Mouse (Mus musculus) liver, embryonic 16.5 days (tissue): ENCODE data around the gene Dcdc2a. TPM values are rescaled to one million over a fixed set of nuclear protein-coding genes. Genes with fewer than 3 reads are reported as not detected.

Source experiments
- ATAC-seq: fragments of 200-750 bp; cut with Nextera tagmentation; 2 replicates; pipeline ENCODE4 v1.8.0; 2017; ENCODE audit warnings: low read depth, mild to moderate bottlenecking, moderate number of reproducible peaks, moderate library complexity
- H3K27ac ChIP-seq: fragments of 300-500 bp; sonication (generic); 2 replicates; pipeline ENCODE4 v1.5.1; 2014; ENCODE audit warnings: mild to moderate bottlenecking, low read length
- H3K27me3 ChIP-seq: fragments of 300-500 bp; sonication (generic); 2 replicates; pipeline ENCODE4 v1.6.1; 2014; ENCODE audit warnings: low read depth, low read length, mixed read lengths; ENCODE audit not compliant: control insufficient read depth, insufficient read depth
- H3K36me3 ChIP-seq: fragments of 300-500 bp; sonication (generic); 2 replicates; pipeline ENCODE4 v1.6.1; 2014; ENCODE audit warnings: mild to moderate bottlenecking; ENCODE audit not compliant: control insufficient read depth, insufficient read depth
- H3K4me1 ChIP-seq: fragments of 300-500 bp; sonication (generic); 2 replicates; pipeline ENCODE4 v1.6.1; 2014; ENCODE audit warnings: low read depth, low read length, mixed read lengths; ENCODE audit not compliant: control insufficient read depth
- H3K4me2 ChIP-seq: fragments of 300-500 bp; sonication (generic); 2 replicates; pipeline ENCODE4 v1.6.1; 2014; ENCODE audit warnings: low read depth, low read length, mixed read lengths
- H3K4me3 ChIP-seq: fragments of 300-500 bp; sonication (generic); 2 replicates; pipeline ENCODE4 v1.5.1; 2014; ENCODE audit warnings: low read depth, mild to moderate bottlenecking, low read length
- H3K9ac ChIP-seq: fragments of 300-500 bp; sonication (generic); 2 replicates; pipeline ENCODE4 v1.6.1; 2014; ENCODE audit warnings: low read depth, low read length
- H3K9me3 ChIP-seq: fragments of 300-500 bp; sonication (generic); replicated peaks from 2 replicates; pipeline ENCODE4 v1.6.1; 2016; ENCODE audit warnings: low read length; ENCODE audit not compliant: control insufficient read depth
- WGBS: fragments of 180-500 bp; shearing (Covaris S2); extraction: QIAGEN DNeasy Blood & Tissue Kit; methylation state at CpG from one replicate; pipeline ENCODE4 v1.1.7; 2014; ENCODE audit not compliant: insufficient replicate concordance; 5-methylcytosine and 5-hydroxymethylcytosine counted together
- polyA plus RNA-seq: library from polyadenylated mRNA; unstranded; fragments of >200 nt; fragmentation: Nextera tagmentation; extraction: Ambion mirVana; gene quantifications from 2 replicates; pipeline ENCODE4 v1.2.1, GENCODE M21; 2015

The Dcdc2a gene
- polyA plus RNA-seq, 1 experiment from 2014 or later: 0.51 TPM

- Histone ChIP-seq H3K27me3 (no peaks in the 10 kb centered on the region), H3K4me2 (no peak overlapping the region), H3K9ac (no peak overlapping the region), H3K4me1 (no peaks in the 10 kb centered on the region), H3K27ac (no peak overlapping the region), H3K36me3 (no peaks in the 10 kb centered on the region), H3K9me3 (no peaks in the 10 kb centered on the region), H3K4me3 (no peak overlapping the region)
- ATAC-seq: no peak
- WGBS: 56% methylated on average over 6 of the region's 6 CpGs
Measured at GRCm38 (mm10) chr13:25100581-25100980, 44.8 kb downstream of the Dcdc2a start.

GRCm38 (mm10) chr13:25105671-25106070, 49.9 kb downstream of the Dcdc2a start:
- Histone ChIP-seq H3K4me1 (no peaks in the 10 kb centered on the region), H3K9ac (no peak overlapping the region), H3K27ac (no peak overlapping the region), H3K4me2 (no peak overlapping the region), H3K4me3 (no peak overlapping the region), H3K36me3 (no peaks in the 10 kb centered on the region), H3K9me3 (no peaks in the 10 kb centered on the region), H3K27me3 (no peaks in the 10 kb centered on the region)
- ATAC-seq: no peak

- Histone ChIP-seq H3K27me3 (no peaks in the 10 kb centered on the region), H3K9ac (no peak overlapping the region), H3K36me3 (no peaks in the 10 kb centered on the region), H3K4me1 (no peaks in the 10 kb centered on the region), H3K27ac (no peak overlapping the region), H3K4me3 (no peak overlapping the region), H3K4me2 (no peak overlapping the region), H3K9me3 (no peaks in the 10 kb centered on the region)
- WGBS: 58% methylated on average over 5 of the region's 5 CpGs
- ATAC-seq: no peak
Measured at GRCm38 (mm10) chr13:25106740-25107139, 50.9 kb downstream of the Dcdc2a start.

GRCm38 (mm10) chr13:25108353-25108752, 52.5 kb downstream of the Dcdc2a start:
- no peak for ATAC-seq
- no peak overlapping the region for H3K27ac ChIP-seq
- H3K4me1 ChIP-seq: no peaks in the 10 kb centered on the region
- WGBS: 45% methylated on average over 3 of the region's 3 CpGs
- no peaks in the 10 kb centered on the region for H3K36me3 ChIP-seq
- no peaks in the 10 kb centered on the region for H3K27me3 ChIP-seq
- H3K4me3 ChIP-seq: no peak overlapping the region
- no peaks in the 10 kb centered on the region for H3K9me3 ChIP-seq
- no peak overlapping the region for H3K4me2 ChIP-seq
- no peak overlapping the region for H3K9ac ChIP-seq

- Histone ChIP-seq H3K36me3 (no peaks in the 10 kb centered on the region), H3K4me3 (no peak overlapping the region), H3K4me1 (no peaks in the 10 kb centered on the region), H3K4me2 (no peak overlapping the region), H3K27ac (no peak overlapping the region), H3K9me3 (no peaks in the 10 kb centered on the region), H3K9ac (no peak overlapping the region), H3K27me3 (no peaks in the 10 kb centered on the region)
- 0 out of 2 replicates have a peak, but pooled peaks have one; percentile 24 for ATAC-seq
- 57% methylated on average over 5 of the region's 5 CpGs for WGBS
Measured at GRCm38 (mm10) chr13:25110592-25111095, 54.8 kb downstream of the Dcdc2a start.

GRCm38 (mm10) chr13:25115429-25115881, 59.7 kb downstream of the Dcdc2a start:
- H3K9me3 ChIP-seq: no peaks in the 10 kb centered on the region
- no peaks in the 10 kb centered on the region for H3K27me3 ChIP-seq
- no peaks in the 10 kb centered on the region; the same call in 1 of the 2 replicates for H3K4me1 ChIP-seq
- H3K9ac ChIP-seq: peak overlapping the region; percentile 28
- ATAC-seq: peak; percentile 82
- H3K4me3 ChIP-seq: peak overlapping the region; percentile 46
- H3K36me3 ChIP-seq: no peaks in the 10 kb centered on the region
- no peak overlapping the region for H3K27ac ChIP-seq
- WGBS: 28% methylated on average over 12 of the region's 12 CpGs
- peak overlapping the region; percentile 62 for H3K4me2 ChIP-seq

- peak overlapping the region; percentile 46 for H3K4me3 ChIP-seq
- no peak overlapping the region for H3K27ac ChIP-seq
- no peaks in the 10 kb centered on the region for H3K27me3 ChIP-seq
- H3K4me1 ChIP-seq: no peaks in the 10 kb centered on the region; the same call in 1 of the 2 replicates
- peak; percentile 53; the same call in 1 of the 2 replicates for ATAC-seq
- no peaks in the 10 kb centered on the region for H3K36me3 ChIP-seq
- H3K9ac ChIP-seq: peak overlapping the region; percentile 28
- WGBS: 3% methylated on average over 11 of the region's 11 CpGs
- peak overlapping the region; percentile 62 for H3K4me2 ChIP-seq
- no peaks in the 10 kb centered on the region for H3K9me3 ChIP-seq
Measured at GRCm38 (mm10) chr13:25115971-25116370, 60.2 kb downstream of the Dcdc2a start.

- Histone ChIP-seq H3K36me3 (no peaks in the 10 kb centered on the region), H3K4me3 (no peak overlapping the region), H3K4me2 (no peak overlapping the region), H3K9ac (no peak overlapping the region), H3K4me1 (no peaks in the 10 kb centered on the region), H3K27ac (no peak overlapping the region), H3K9me3 (no peaks in the 10 kb centered on the region), H3K27me3 (no peaks in the 10 kb centered on the region)
- no peak for ATAC-seq
- 58% methylated on average over 8 of the region's 8 CpGs for WGBS
Measured at GRCm38 (mm10) chr13:25122740-25123335, 67.0 kb downstream of the Dcdc2a start.

- ATAC-seq: no peak
- WGBS: 65% methylated on average over 2 of the region's 2 CpGs
- no peaks in the 10 kb centered on the region for H3K36me3 ChIP-seq
- no peak overlapping the region for H3K9ac ChIP-seq
- H3K27me3 ChIP-seq: no peaks in the 10 kb centered on the region
- H3K4me3 ChIP-seq: no peak overlapping the region
- no peaks in the 10 kb centered on the region for H3K9me3 ChIP-seq
- no peak overlapping the region for H3K27ac ChIP-seq
- H3K4me2 ChIP-seq: no peak overlapping the region
- no peaks in the 10 kb centered on the region for H3K4me1 ChIP-seq
Measured at GRCm38 (mm10) chr13:25127216-25127615, 71.4 kb downstream of the Dcdc2a start.
